Mouse (Mus musculus) lung, adult 2 months (tissue): ENCODE data around the gene Rgs17.

Experiments used
- CTCF ChIP-seq: fragments of 200-500 bp; IDR thresholded peaks from 2 replicates; pipeline ENCODE4 v1.5.1; 2011; ENCODE audit warnings: mild to moderate bottlenecking, low read length, control low read depth; ENCODE audit not compliant: insufficient read depth
- POLR2A ChIP-seq: fragments of 200-500 bp; IDR thresholded peaks from 2 replicates; pipeline ENCODE4 v1.6.1; 2011; ENCODE audit warnings: low read depth, mild to moderate bottlenecking, control low read depth, low read length, borderline replicate concordance; ENCODE audit errors: extremely low read depth

DNA sequence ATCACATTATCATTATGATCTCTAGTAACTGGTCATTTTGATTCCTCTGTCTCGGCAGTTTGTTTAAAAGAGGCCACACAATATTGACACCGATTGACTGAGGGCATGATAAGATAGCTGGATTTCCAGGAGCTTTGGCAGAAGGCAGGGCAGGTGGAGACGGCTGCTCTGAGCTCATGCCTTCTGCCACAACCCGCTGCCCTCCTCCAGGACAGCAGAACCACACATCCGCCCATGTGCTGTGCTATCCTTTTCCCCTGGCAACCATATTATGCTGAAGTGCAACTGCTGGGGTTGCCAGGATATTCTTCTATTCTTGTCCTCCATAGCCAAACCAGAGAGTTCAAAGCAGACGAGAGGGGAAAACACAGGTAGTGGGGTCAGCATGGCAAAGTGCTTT lies 21.5 kb downstream of the Rgs17 start:
- TF ChIP-seq CTCF: no peak
- TF ChIP-seq POLR2A: no peak
